Mouse (Mus musculus) erythroblast, embryonic 14.5 days (primary cell): ENCODE results near the gene Car11. TPM values are rescaled to one million over a fixed set of nuclear protein-coding genes. Genes with fewer than 3 reads are reported as not detected.

Experiments
- H3K27me3 ChIP-seq: 2 replicates; pipeline ENCODE4 v1.6.1; 2012; ENCODE audit warnings: inconsistent platforms; ENCODE audit not compliant: control insufficient read depth
- H3K36me3 ChIP-seq: 2 replicates; pipeline ENCODE4 v1.6.1; 2012; ENCODE audit warnings: mild to moderate bottlenecking, inconsistent platforms; ENCODE audit not compliant: control insufficient read depth
- H3K4me1 ChIP-seq: 2 replicates; pipeline ENCODE4 v1.6.1; 2012; ENCODE audit warnings: inconsistent platforms; ENCODE audit not compliant: control insufficient read depth
- H3K4me3 ChIP-seq: replicated peaks from 2 replicates; pipeline ENCODE3; 2012; ENCODE audit warnings: moderate library complexity, mild to moderate bottlenecking, inconsistent platforms
- H3K9me3 ChIP-seq: 2 replicates; pipeline ENCODE4 v1.6.1; 2012; ENCODE audit warnings: low read length, inconsistent platforms, mixed read lengths; ENCODE audit not compliant: control insufficient read depth
- GATA1 ChIP-seq: IDR thresholded peaks from 2 replicates; pipeline ENCODE4 v1.6.1; 2012; ENCODE audit warnings: low read length, inconsistent platforms, mixed read lengths
- TAL1 ChIP-seq: IDR thresholded peaks from 3 replicates; pipeline ENCODE4 v1.6.1; 2012; ENCODE audit warnings: low read length, inconsistent platforms, mixed read lengths
- polyA plus RNA-seq: library from polyadenylated mRNA; stranded (reverse); fragments of >175 nt; gene quantifications from 2 replicates; pipeline ENCODE4 v1.2.3, GENCODE M21; 2012

Gene Car11
- polyA plus RNA-seq, 1 experiment = not detected

DNA sequence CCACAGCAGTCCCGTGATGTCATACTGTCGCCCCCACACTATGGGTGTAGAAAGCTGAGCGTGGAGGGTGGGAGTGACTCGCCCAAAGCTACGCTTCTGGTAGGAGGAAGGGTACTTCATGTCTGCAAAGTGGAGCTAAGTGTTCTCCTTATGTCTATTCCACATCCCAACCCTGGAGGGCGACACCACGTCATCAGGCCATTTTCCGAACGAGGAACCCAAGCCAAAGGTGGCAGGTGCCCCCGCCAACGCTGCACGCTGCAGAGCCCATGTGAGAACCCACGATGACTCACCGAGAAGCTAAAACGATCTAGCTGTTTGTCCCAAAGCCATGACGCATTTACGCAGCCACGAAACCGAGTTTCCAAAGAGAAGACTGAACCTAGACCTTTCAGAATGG lies 42.7 kb downstream of the Car11 start:
- H3K4me1 ChIP-seq = no peaks in the 10 kb centered on the region; the same call in 1 of the 2 replicates
- peaks cover 5% of the 10 kb centered on the region for H3K27me3 ChIP-seq
- no peaks in the 10 kb centered on the region for H3K36me3 ChIP-seq
- peaks cover 4% of the 10 kb centered on the region for H3K9me3 ChIP-seq
- TF ChIP-seq GATA1 = no peak
- no peak for TF ChIP-seq TAL1
- H3K4me3 ChIP-seq = no peak overlapping the region

DNA sequence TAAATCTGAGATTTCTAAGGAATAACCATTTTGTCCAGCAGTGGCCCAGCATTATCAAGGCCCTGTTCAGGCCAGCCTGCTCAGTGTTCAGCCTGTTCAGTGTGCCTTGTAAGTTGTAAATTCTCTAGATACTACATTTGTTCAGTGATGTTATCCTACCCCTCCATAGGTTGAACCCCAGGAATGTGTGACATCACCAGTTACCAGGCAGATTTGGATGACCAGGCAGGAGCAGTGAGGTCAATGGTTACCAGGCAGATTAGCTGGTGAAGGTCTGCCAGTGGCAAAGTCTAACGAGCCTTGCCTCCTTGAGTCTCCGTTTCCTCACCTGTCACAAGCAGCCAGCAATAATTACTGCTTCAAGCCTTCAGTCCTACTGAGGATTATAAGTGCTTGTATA lies 44.7 kb downstream of the Car11 start:
- Histone ChIP-seq H3K4me1 (no peaks in the 10 kb centered on the region; the same call in 1 of the 2 replicates), H3K9me3 (peaks cover 4% of the 10 kb centered on the region), H3K27me3 (peaks cover 5% of the 10 kb centered on the region), H3K4me3 (no peak overlapping the region), H3K36me3 (no peaks in the 10 kb centered on the region)
- TF ChIP-seq TAL1 (no peak), GATA1 (no peak)

DNA sequence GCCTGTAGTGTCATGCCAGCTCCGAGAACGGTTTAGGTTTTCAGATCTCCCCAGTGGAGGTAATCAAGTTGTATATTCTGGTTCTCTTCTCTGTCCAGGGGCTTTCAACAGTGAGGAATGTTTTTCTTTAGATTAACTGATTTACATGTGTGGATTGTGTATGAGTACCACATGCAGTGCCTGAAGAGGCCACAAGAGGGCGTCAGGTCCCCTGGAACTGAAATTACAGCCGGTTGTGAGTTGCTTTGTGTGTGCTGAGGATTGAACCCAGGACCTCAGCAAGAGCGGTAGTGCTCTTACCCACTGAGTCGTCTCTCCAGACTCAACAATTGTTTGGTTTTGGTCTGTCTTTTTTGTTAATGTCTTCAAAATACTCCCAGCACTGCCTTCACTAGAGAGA lies 46.9 kb downstream of the Car11 start:
- H3K9me3 ChIP-seq = peaks cover 6% of the 10 kb centered on the region
- H3K36me3 ChIP-seq = no peaks in the 10 kb centered on the region
- TF ChIP-seq GATA1 = no peak
- TF ChIP-seq TAL1 = no peak

DNA sequence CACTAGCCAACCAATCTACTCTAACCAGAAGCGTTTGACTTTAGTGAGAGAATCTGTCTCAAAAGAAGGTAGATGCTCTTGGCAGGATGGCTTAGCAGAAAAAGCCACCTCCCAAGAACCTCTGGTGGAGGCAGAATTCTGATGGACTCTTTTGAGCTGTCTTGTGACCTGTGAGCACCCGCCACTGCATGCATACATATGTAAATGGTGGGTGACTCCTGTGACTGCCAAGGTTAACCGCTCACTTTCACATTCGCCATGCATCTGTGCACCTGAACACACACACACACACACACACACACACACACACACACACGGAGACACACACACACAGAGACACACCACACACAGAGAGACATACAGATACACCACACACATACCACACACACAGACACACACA lies 47.8 kb downstream of the Car11 start:
- TF ChIP-seq GATA1 (no peak), TAL1 (no peak)
- no peaks in the 10 kb centered on the region for H3K36me3 ChIP-seq
- H3K9me3 ChIP-seq = peaks cover 6% of the 10 kb centered on the region
- peaks cover under 1% of the 10 kb centered on the region; the same call in 1 of the 2 replicates for H3K27me3 ChIP-seq
- H3K4me1 ChIP-seq = no peaks in the 10 kb centered on the region; the same call in 1 of the 2 replicates
- no peak overlapping the region for H3K4me3 ChIP-seq

More for the DNA sequence above, 46.9 kb downstream of the Car11 start:
- H3K4me3 ChIP-seq = no peak overlapping the region
- H3K4me1 ChIP-seq = no peaks in the 10 kb centered on the region; the same call in 1 of the 2 replicates
- H3K27me3 ChIP-seq = peaks cover 5% of the 10 kb centered on the region

DNA sequence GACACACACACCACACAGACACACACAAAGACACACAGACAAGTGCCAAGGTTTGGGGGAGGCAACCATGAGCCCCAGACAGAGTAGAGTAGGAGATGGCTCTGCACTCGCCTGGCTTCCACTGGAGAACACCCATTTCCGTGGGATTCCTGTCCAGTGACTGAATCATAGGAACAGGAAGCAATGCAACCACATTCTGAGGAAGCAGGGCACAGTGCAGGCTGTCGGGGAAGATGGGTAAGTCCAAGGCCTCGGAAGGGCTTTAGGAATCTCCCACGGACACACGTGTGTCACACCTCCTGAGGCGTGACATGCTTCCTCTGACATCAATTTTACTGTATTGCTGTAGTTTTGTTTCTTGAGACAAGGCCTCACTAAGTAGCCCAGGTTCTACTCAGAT lies 48.5 kb downstream of the Car11 start:
- no peaks in the 10 kb centered on the region for H3K4me1 ChIP-seq
- H3K27me3 ChIP-seq = no peaks in the 10 kb centered on the region; the same call in 1 of the 2 replicates
- H3K4me3 ChIP-seq = no peak overlapping the region
- peaks cover 6% of the 10 kb centered on the region for H3K9me3 ChIP-seq
- TF ChIP-seq GATA1 (no peak), TAL1 (no peak)
- no peaks in the 10 kb centered on the region for H3K36me3 ChIP-seq

DNA sequence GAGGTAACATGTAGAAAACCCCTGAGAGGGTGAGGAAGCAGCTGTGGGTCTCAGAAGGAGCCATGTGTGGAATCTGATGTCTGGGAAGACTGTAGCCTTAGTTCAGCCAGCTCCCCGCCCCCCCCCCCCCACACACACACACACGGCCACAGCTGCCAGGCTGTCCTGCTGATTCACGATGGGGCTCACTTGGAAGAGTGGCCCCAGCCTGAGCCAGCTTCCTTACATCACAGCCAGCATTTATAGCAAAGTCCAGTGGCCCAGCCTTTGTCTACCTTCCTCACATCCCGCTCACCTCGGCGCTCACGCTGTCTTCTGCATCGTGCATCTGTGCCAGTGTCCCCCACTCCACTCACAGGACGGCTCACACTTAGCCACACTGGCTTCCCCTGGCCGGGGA lies 49.8 kb downstream of the Car11 start:
- no peaks in the 10 kb centered on the region for H3K4me1 ChIP-seq
- no peaks in the 10 kb centered on the region for H3K36me3 ChIP-seq
- no peak overlapping the region for H3K4me3 ChIP-seq
- no peak for TF ChIP-seq TAL1
- TF ChIP-seq GATA1 = no peak
- no peaks in the 10 kb centered on the region; the same call in 1 of the 2 replicates for H3K27me3 ChIP-seq
- peaks cover 6% of the 10 kb centered on the region for H3K9me3 ChIP-seq

DNA sequence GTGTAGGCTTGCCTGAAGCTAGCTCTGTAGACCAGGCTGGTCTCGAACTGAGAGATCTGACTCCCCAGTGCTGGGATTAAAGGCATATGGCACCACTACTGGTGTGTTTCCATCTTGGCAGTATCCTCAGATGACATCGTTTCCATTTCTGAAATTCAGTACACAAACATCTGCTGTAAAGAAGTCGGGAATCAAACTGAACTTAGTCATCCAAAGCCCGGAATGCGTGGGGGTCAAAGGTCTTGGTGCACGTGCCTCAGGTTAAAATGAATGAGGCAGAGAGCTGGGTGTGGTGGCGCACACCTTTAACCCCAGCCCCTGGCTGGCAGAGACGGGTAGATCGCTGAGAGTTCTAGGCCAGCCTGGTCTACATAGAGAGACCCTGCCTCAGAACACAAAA lies 50.5 kb downstream of the Car11 start:
- no peaks in the 10 kb centered on the region; the same call in 1 of the 2 replicates for H3K27me3 ChIP-seq
- no peaks in the 10 kb centered on the region for H3K4me1 ChIP-seq
- no peak overlapping the region for H3K4me3 ChIP-seq
- H3K36me3 ChIP-seq = no peaks in the 10 kb centered on the region
- no peak for TF ChIP-seq TAL1
- TF ChIP-seq GATA1 = no peak
- peaks cover 6% of the 10 kb centered on the region for H3K9me3 ChIP-seq

Other genes with a start within 250 kb of the Car11 start
- 3,659 and 3,743 TPM in 2 replicates for gene Ftl1, start 240.0 kb upstream of the Car11 start, polyA plus RNA-seq
- gene Bax, start 232.9 kb upstream of the Car11 start, polyA plus RNA-seq = 24.4 and 25.7 TPM in 2 replicates
- gene Tulp2, start 218.0 kb upstream of the Car11 start, polyA plus RNA-seq = 0.03 and 0.08 TPM in 2 replicates
- gene Gm45808, start 213.0 kb upstream of the Car11 start, polyA plus RNA-seq = not detected in 2 replicates
- gene Dhdh, start 211.0 kb upstream of the Car11 start, polyA plus RNA-seq = 0.01 and 0.02 TPM in 2 replicates
- gene Nucb1, start 189.4 kb upstream of the Car11 start, polyA plus RNA-seq = 54.7 and 66.6 TPM in 2 replicates
- 543 and 840 TPM in 2 replicates for gene Ppp1r15a, start 173.6 kb upstream of the Car11 start, polyA plus RNA-seq
- gene Plekha4, start 173.5 kb upstream of the Car11 start, polyA plus RNA-seq = 0.42 and 1.0 TPM in 2 replicates
- 0.31 and 0.50 TPM in 2 replicates for gene Hsd17b14, start 144.9 kb upstream of the Car11 start, polyA plus RNA-seq
- 1.1 and 2.6 TPM in 2 replicates for gene Bcat2, start 129.7 kb upstream of the Car11 start, polyA plus RNA-seq
- not detected in 2 replicates for gene Fgf21, start 84.4 kb upstream of the Car11 start, polyA plus RNA-seq
- gene Fut1, start 82.6 kb upstream of the Car11 start, polyA plus RNA-seq = not detected in 2 replicates
- gene Izumo1, start 78.0 kb upstream of the Car11 start, polyA plus RNA-seq = 0.05 TPM in 1 of 2 replicates, not detected in the other
- 0.04 and 0.06 TPM in 2 replicates for gene Rasip1, start 72.4 kb upstream of the Car11 start, polyA plus RNA-seq
- gene Mamstr, start 59.9 kb upstream of the Car11 start, polyA plus RNA-seq = not detected in 2 replicates
- 0.09 TPM in 1 of 2 replicates, not detected in the other for gene Fut2, start 33.4 kb upstream of the Car11 start, polyA plus RNA-seq
- not detected in 2 replicates for gene Ntn5, start 15.8 kb upstream of the Car11 start, polyA plus RNA-seq
- gene Sec1, start 5.4 kb upstream of the Car11 start, polyA plus RNA-seq = not detected in 2 replicates
- gene Dbp, start 5.2 kb downstream of the Car11 start, polyA plus RNA-seq = 0.07 TPM in 2 replicates
- gene Rpl18, start 15.6 kb downstream of the Car11 start, polyA plus RNA-seq = 1,232 and 1,322 TPM in 2 replicates
- 5.1 and 5.7 TPM in 2 replicates for gene Sphk2, start 18.2 kb downstream of the Car11 start, polyA plus RNA-seq
- gene Fam83e, start 21.4 kb downstream of the Car11 start, polyA plus RNA-seq = 0.03 and 0.11 TPM in 2 replicates
- gene Spaca4, start 26.0 kb downstream of the Car11 start, polyA plus RNA-seq = not detected in 2 replicates
- 0.01 and 0.04 TPM in 2 replicates for gene Lmtk3, start 83.9 kb downstream of the Car11 start, polyA plus RNA-seq
- 0.04 TPM in 1 of 2 replicates, not detected in the other for gene Sult2b1, start 84.8 kb downstream of the Car11 start, polyA plus RNA-seq
- gene Cyth2, start 114.7 kb downstream of the Car11 start, polyA plus RNA-seq = 21.7 and 22.4 TPM in 2 replicates
- 0.02 and 0.04 TPM in 2 replicates for gene Kcnj14, start 124.9 kb downstream of the Car11 start, polyA plus RNA-seq
- gene Grwd1, start 131.1 kb downstream of the Car11 start, polyA plus RNA-seq = 1.1 and 1.4 TPM in 2 replicates
- gene Kdelr1, start 172.9 kb downstream of the Car11 start, polyA plus RNA-seq = 18.7 and 19.2 TPM in 2 replicates
- gene Grin2d, start 178.5 kb downstream of the Car11 start, polyA plus RNA-seq = 0.01 TPM in 2 replicates
- gene Syngr4, start 196.9 kb downstream of the Car11 start, polyA plus RNA-seq = 1.1 and 1.2 TPM in 2 replicates
- 1.4 and 2.0 TPM in 2 replicates for gene Tmem143, start 197.1 kb downstream of the Car11 start, polyA plus RNA-seq
- 3.5 and 9.5 TPM in 2 replicates for gene Emp3, start 221.6 kb downstream of the Car11 start, polyA plus RNA-seq
- 0.02 TPM in 1 of 2 replicates, not detected in the other for gene Ccdc114, start 224.2 kb downstream of the Car11 start, polyA plus RNA-seq